Mouse (Mus musculus): ENCODE measurements around the gene Parp8. TPM values are rescaled to one million over a fixed set of nuclear protein-coding genes. Genes with fewer than 3 reads are reported as not detected.

The Parp8 gene
- polyA plus RNA-seq, 1 experiment = not detected

GRCm38 (mm10) chr13:116949527-116949926 is 75.8 kb downstream of the Parp8 start:
- TF ChIP-seq GATA1 (IDR thresholded peaks at IDR 0.05; ENCODE audit: low read length) = no peak

DNA sequence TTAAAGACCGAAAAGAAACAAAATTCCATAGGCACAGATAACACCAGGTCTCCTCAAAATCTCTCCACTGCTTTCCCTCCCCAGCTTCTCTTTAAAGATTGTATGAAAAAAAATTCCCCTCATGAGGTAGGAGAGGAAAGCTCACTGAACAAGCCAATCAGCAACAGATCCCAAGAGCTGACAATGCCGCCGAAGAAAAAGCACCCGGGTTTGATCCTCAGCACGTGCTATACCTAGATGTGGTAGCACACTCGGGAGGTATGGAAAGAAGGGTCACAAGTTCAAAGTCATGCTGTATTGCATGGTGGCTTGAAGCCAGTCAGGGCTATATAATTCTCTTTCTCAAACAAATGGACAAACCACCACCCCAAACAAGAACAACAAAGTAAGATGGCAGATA is 76.3 kb downstream of the Parp8 start:
- no peak for TF ChIP-seq GATA1 (IDR thresholded peaks at IDR 0.05; ENCODE audit: low read length)

DNA sequence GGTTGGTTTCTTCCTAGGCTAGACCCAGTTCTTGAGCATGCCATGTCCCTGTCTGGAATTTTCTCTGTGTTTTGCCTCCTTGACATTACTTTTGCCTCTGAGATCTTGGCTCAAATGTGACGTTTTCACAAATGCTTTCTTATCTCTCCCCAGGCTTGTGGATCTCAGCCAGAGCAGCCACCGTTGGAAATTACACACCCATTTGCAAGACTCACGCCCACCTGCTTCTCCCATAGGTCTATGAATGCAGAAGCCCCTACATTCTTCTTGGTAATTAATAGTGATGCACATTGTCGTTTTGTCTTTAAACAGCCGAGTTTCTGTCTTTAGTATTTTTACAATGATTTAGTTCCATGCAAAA is 77.1 kb downstream of the Parp8 start:
- TF ChIP-seq GATA1 (IDR thresholded peaks at IDR 0.05; ENCODE audit: low read length) = no peak

DNA sequence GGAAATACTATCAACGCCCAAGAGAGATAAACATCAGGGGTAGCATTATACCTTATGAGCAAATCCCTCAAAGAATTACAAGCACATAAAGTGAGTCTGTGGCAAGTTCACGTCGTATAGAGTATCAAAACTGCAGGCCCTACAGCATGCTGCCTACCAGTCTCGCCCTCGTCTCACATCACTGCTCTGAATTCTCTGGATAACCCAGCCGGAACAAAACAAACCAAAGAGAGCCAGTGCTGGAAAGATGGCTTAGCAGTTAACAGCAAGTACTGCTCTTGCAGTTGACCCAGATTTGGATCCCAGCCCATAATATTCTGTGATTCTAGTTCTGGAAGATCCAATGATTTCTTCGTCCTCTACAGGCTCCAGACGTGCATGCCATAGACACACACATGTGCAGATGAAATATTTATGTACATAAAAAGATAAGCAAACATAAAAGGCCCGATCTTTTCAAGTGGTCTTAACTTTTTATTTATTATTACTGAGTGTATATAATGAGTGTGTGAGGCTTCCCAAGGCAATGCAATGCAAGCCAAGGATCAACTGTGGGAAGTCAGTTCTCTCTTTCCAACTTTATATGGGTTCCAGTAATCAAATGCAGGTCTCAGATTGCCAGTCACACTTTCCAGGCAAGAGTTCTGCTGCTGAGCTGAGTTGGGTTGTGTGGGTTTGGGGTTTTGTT is 77.6 kb downstream of the Parp8 start:
- no peak for TF ChIP-seq GATA1 (IDR thresholded peaks at IDR 0.05; ENCODE audit: low read length)

- no peak for TF ChIP-seq GATA1 (IDR thresholded peaks at IDR 0.05; ENCODE audit: low read length)
Observed at GRCm38 (mm10) chr13:116946566-116946965, 78.8 kb downstream of the Parp8 start.

DNA sequence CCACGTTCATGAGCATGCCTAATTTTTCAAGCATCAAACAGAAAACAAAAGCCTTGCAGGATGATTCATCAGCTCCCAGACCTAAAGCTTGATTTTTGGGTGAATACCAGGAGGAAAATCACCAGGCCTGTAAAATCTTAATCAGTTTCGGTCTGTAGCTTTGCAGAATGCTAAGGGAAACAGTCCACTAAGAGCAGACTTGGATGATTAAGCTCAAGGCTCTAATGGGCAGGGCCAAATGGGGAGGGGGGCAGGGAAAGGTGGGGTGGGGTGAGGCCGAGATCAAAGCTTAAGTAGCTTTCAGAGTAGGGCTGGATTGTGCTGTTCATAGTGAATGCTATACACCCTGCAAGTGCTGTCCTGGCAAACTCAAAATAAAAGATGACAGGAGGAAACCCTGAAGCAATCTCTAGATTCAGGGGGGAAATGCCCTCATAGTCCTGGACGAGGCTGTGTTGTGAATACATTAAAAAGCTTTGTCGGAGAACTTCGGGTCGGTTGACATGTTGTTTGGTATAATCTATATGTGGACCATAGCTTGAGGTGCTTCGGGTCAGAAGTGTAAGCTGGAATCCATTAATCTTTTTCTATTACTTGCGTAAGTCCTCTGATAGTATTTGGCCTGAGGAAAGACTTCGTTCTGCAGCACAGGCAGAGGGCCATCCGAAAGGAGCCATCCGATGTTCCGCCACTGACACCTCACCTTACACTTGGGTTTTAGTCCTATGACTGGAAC is 83.9 kb downstream of the Parp8 start:
- TF ChIP-seq GATA1 (IDR thresholded peaks at IDR 0.05; ENCODE audit: low read length) = no peak

DNA sequence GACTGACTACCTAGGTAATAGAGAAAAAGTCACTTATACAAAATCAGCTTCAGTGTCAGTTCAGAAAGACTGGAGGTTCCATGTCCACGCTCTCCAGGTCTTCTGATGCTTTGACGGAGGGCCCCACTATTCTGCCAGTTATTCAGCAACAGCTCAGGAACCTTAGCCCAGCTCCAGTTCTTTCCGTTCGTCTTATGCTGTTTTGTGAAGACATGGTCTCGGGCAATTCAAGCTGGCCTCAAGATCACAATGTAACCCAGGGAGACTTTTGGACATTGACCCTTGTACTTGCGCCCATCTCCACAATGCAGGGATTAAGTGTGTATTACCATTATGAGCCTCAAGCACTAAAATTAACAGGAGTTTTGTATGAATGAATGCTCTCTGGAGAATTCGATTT is 84.6 kb downstream of the Parp8 start:
- TF ChIP-seq GATA1 (IDR thresholded peaks at IDR 0.05; ENCODE audit: low read length) = no peak

- TF ChIP-seq GATA1 (IDR thresholded peaks at IDR 0.05; ENCODE audit: low read length) = no peak
Observed at GRCm38 (mm10) chr13:116917387-116917930, 107.9 kb downstream of the Parp8 start.

DNA sequence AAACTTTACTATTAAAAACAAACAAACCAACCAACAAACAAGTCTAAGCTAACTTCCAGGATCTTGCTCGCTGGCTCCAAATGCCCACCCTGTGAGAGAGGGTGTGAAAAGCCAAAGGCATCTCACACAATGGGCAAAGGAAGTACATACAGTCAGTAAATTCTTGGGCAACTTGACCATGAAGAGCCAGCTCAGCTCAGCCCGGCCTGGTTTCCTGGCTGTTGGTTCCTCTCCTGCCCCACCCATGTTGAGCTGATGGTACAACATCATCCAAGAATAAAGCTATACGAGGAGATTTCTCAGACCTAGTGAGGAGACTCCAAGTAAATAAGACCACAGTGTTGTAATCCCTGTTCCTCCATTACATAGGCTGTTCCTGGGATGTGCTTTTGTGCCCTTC is 117.1 kb downstream of the Parp8 start:
- no peak for TF ChIP-seq GATA1 (IDR thresholded peaks at IDR 0.05; ENCODE audit: low read length)

GRCm38 (mm10) chr13:116903394-116903793 is 121.9 kb downstream of the Parp8 start:
- TF ChIP-seq GATA1 (IDR thresholded peaks at IDR 0.05; ENCODE audit: low read length) = no peak

- no peak for TF ChIP-seq GATA1 (IDR thresholded peaks at IDR 0.05; ENCODE audit: low read length)
Observed at GRCm38 (mm10) chr13:116898395-116898794, 126.9 kb downstream of the Parp8 start.

GRCm38 (mm10) chr13:116897711-116898110 is 127.6 kb downstream of the Parp8 start:
- no peak for TF ChIP-seq GATA1 (IDR thresholded peaks at IDR 0.05; ENCODE audit: low read length)

DNA sequence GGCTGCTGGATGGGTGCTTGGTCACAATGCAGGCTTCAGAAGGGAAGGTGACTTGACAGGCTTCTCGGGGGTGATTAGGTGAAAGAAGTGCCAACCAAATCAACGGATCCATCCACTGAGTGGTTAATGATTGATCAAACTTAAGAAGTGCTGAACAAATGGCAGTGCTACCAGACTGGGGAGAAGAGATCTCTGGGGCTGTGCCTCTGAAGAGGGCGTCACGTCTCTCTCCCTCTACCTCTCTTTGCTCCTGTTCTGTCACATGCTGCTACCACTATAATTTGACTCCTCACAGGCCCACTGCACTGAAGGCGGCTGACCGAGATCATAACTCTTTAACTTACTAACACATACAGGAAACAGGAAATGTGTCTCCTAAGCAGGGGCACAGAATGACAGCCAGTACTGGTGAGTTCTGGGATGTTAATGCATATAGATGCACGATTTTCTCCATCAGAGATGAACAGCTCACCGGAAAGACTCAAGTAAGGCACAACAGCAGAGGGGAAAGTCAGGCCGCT is 140.9 kb downstream of the Parp8 start:
- TF ChIP-seq GATA1 (IDR thresholded peaks at IDR 0.05; ENCODE audit: low read length) = no peak

- no peak for TF ChIP-seq GATA1 (IDR thresholded peaks at IDR 0.05; ENCODE audit: low read length)
Observed at GRCm38 (mm10) chr13:116882226-116882625, 143.1 kb downstream of the Parp8 start.

DNA sequence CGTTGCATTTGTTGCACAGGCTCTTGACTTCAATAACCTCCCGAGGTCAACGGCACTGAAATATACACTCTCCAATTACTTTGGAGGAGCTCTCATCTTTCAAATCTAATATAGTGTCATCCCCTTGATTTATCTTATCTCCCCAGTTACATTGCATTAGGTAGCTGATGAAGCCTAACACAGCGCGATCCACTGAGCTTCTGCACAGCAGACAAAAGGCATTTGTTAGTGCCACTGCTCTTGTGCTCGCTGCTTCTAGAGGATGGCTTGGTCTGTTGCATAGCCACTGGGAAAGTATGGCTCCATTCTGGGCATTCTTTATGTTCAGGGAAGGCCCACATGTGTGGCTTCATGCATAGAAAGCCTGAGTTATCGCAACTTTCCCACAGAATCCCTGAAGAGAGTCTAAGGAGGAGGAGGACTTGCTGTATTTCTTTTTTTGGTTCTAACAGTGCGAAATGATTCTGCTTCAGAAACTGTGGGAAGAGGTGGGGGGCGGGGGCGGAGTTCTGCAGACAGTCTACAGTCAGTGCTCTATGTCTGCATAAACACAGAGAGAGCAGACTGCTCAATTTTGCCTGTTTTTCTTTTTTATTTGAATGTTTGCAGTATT is 145.7 kb downstream of the Parp8 start:
- TF ChIP-seq GATA1 (IDR thresholded peaks at IDR 0.05; ENCODE audit: low read length) = no peak

DNA sequence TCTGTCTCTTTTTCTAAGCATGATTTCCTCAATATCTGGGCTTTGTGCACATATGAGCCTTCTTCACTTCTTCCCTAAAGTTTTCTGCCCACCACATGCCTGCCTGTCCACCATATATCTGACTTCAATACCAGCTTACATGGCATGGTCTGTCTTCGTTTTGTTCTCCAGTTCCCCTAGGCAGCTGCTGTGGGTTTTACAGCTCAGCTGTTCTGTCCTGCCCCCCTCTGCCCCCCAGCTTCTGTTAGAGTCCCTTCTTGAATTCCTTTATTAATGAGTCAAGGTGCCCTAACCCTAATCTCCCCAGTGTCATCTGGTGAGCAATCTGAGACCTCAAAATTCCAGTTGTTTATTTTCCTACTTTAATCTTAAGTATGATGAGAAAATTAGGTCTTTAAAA is 155.1 kb downstream of the Parp8 start:
- no peak for TF ChIP-seq GATA1 (IDR thresholded peaks at IDR 0.05; ENCODE audit: low read length)

Data from G1E-ER4 (cell line).